Mouse (Mus musculus) cortical plate, adult 2 months (tissue): Measurements from ENCODE around the gene Trpc4ap. TPM values are rescaled to one million over a fixed set of nuclear protein-coding genes. Genes with fewer than 3 reads are reported as not detected.

ENCODE experiments used
- H3K27ac ChIP-seq: fragments of 200-500 bp; 2 replicates; pipeline ENCODE4 v1.5.1; 2012; ENCODE audit warnings: low read length, control low read depth, inconsistent platforms; ENCODE audit not compliant: insufficient read depth
- H3K4me1 ChIP-seq: fragments of 200-500 bp; 2 replicates; pipeline ENCODE4 v1.6.1; 2011; ENCODE audit warnings: low read length; ENCODE audit not compliant: control insufficient read depth, insufficient read depth
- H3K4me3 ChIP-seq: fragments of 200-500 bp; 2 replicates; pipeline ENCODE4 v1.5.1; 2011; ENCODE audit warnings: mild to moderate bottlenecking, low read length, control low read depth; ENCODE audit not compliant: insufficient read depth
- CTCF ChIP-seq: fragments of 200-500 bp; IDR thresholded peaks from 2 replicates; pipeline ENCODE4 v1.5.1; 2011; ENCODE audit warnings: mild to moderate bottlenecking, control low read depth, low read length; ENCODE audit not compliant: insufficient read depth; ENCODE audit errors: extremely low read depth
- POLR2A ChIP-seq: fragments of 200-500 bp; IDR thresholded peaks from 2 replicates; pipeline ENCODE4 v1.6.1; 2011; ENCODE audit warnings: mild to moderate bottlenecking, low read length, control low read depth; ENCODE audit not compliant: insufficient read depth; ENCODE audit errors: extremely low read depth
- polyA plus RNA-seq: library from polyadenylated mRNA; depleted of rRNA; stranded (reverse); fragments of >200 nt; gene quantifications from 2 replicates; pipeline ENCODE4 v1.2.3, GENCODE M21; 2012

The Trpc4ap gene
- polyA plus RNA-seq, 1 experiment, result 163 TPM

GRCm38 (mm10) chr2:155604560-155605235, 87.5 kb downstream of the Trpc4ap start:
- H3K27ac ChIP-seq, result no peak overlapping the region
- H3K4me3 ChIP-seq, result no peak overlapping the region
- TF ChIP-seq POLR2A (no peak), CTCF (no peak)
- H3K4me1 ChIP-seq, result peaks cover 1% of the 10 kb centered on the region; the same call in 1 of the 2 replicates

- TF ChIP-seq POLR2A, result no peak
- no peak for TF ChIP-seq CTCF
- no peak overlapping the region for H3K4me3 ChIP-seq
These were observed 88.5 kb downstream of the Trpc4ap start for GRCm38 (mm10) chr2:155603707-155604106.

DNA sequence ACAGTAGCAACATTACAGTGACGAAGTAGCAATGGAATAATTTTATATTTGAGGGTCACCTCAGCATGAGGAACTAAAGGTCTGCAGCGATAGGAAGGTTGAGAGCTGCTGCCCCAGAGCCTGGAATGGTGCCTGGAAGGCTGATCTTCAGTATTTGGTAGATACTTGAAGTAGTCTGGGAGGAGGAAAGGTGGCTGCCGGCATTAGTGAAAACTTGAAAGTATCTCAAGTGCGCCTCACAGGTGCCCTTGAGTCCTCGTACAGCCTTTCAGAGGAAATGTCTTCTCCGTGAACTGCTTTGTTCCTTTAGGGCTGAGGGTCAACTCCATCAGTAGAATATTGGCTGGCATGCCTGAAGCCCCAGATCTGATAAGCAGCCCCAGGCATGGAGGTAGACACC, 96.7 kb downstream of the Trpc4ap start:
- TF ChIP-seq POLR2A, result no peak
- no peak for TF ChIP-seq CTCF
- Histone ChIP-seq H3K4me1 (peaks cover 5% of the 10 kb centered on the region), H3K4me3 (no peak overlapping the region), H3K27ac (no peak overlapping the region)

More at GRCm38 (mm10) chr2:155603707-155604106, 88.5 kb downstream of the Trpc4ap start:
- H3K27ac ChIP-seq, result no peak overlapping the region
- peaks cover 1% of the 10 kb centered on the region; the same call in 1 of the 2 replicates for H3K4me1 ChIP-seq

- TF ChIP-seq POLR2A, result no peak; the same call in 1 of the 2 replicates
- no peak for TF ChIP-seq CTCF
- Histone ChIP-seq H3K4me1 (peaks cover 5% of the 10 kb centered on the region), H3K4me3 (peak overlapping the region; percentile 60), H3K27ac (no peak overlapping the region)
These were observed 99.3 kb downstream of the Trpc4ap start for GRCm38 (mm10) chr2:155592854-155593283.

GRCm38 (mm10) chr2:155592137-155592853, 99.9 kb downstream of the Trpc4ap start, which contains the start of gene Gss:
Gene Gss (minus strand): TSS chr2:155592810.
- peaks cover 5% of the 10 kb centered on the region for H3K4me1 ChIP-seq
- H3K4me3 ChIP-seq, result peak within 1 kb of the TSS; percentile 60
- TF ChIP-seq CTCF, result no peak
- peak; percentile 67; the same call in 1 of the 2 replicates for TF ChIP-seq POLR2A
- H3K27ac ChIP-seq, result peak within 1 kb of the TSS; percentile 44; the same call in 1 of the 2 replicates

GRCm38 (mm10) chr2:155591676-155592075, 100.5 kb downstream of the Trpc4ap start:
- TF ChIP-seq CTCF (no peak), POLR2A (no peak)
- Histone ChIP-seq H3K4me3 (peak overlapping the region; percentile 60), H3K4me1 (peaks cover 5% of the 10 kb centered on the region), H3K27ac (no peak overlapping the region)

DNA sequence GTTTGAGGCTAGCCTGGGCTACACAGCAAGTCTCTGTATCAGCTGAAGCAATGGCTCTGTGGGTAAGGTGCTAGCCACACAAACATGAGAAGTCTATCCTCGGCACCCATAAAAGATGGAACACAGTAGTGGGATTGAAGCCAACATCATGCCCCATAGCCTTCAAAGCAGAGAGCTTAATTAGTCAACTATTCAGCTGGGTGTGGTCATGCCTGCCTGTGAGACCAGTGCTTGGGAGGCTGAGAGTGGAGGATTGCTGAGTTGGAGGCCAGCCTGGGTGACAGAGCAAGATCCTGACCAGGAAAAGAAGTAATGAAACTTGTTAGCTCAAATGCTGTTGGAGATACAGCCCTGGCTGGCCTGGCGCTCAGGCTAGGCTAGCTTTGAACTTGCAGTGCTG, 101.3 kb downstream of the Trpc4ap start:
- Histone ChIP-seq H3K4me1 (peaks cover 5% of the 10 kb centered on the region), H3K4me3 (no peak overlapping the region), H3K27ac (no peak overlapping the region)
- TF ChIP-seq CTCF (no peak), POLR2A (no peak)

- Histone ChIP-seq H3K27ac (no peak overlapping the region), H3K4me3 (no peak overlapping the region), H3K4me1 (peaks cover 5% of the 10 kb centered on the region)
- TF ChIP-seq CTCF (no peak), POLR2A (no peak)
These were observed 102.7 kb downstream of the Trpc4ap start for GRCm38 (mm10) chr2:155589521-155589920.

GRCm38 (mm10) chr2:155588136-155588535, 104.0 kb downstream of the Trpc4ap start:
- Histone ChIP-seq H3K27ac (no peak overlapping the region), H3K4me1 (peaks cover 5% of the 10 kb centered on the region), H3K4me3 (no peak overlapping the region)
- no peak for TF ChIP-seq CTCF
- no peak for TF ChIP-seq POLR2A

DNA sequence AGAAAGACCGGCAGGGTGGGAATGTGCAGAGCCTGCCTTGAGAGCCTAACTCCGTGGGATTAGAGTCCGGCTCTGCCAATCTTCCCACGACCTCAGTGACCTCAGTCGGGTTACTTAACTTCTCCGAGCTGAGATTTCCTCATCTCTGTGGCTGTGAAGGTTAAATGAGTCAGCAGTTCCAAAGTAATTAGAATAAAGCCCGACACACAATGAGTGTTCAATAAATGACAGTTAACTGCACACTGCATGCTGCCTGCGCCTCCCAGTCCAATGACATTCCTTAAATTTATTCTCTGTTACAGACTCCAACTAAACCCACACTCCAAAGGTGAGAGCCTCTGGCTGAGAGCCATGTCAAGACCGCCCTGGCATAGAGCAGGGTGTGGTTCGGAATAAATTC, 106.7 kb downstream of the Trpc4ap start:
- no peak overlapping the region for H3K27ac ChIP-seq
- no peak for TF ChIP-seq POLR2A
- H3K4me3 ChIP-seq, result no peak overlapping the region
- no peaks in the 10 kb centered on the region for H3K4me1 ChIP-seq
